Mouse (Mus musculus): ENCODE measurements around the gene G430095P16Rik. TPM values are rescaled to one million over a fixed set of nuclear protein-coding genes. Genes with fewer than 3 reads are reported as not detected.

Gene G430095P16Rik
- total and polyA plus RNA-seq, 2 experiments from 2014 or later: 1.1 TPM; not detected in 1

- ATAC-seq: peak; percentile 91
- Histone ChIP-seq H3K4me2 (ENCODE audit: low read depth, low read length) (no peak overlapping the region), H3K36me3 (ENCODE audit: insufficient read depth, low read length) (no peaks in the 10 kb centered on the region), H3K4me3 (ENCODE audit: low read length) (no peak overlapping the region), H3K9ac (replicated peaks; ENCODE audit: low read length) (no peak overlapping the region), H3K27me3 (ENCODE audit: insufficient read depth, low read length) (no peaks in the 10 kb centered on the region), H3K4me1 (ENCODE audit: insufficient read depth, low read length) (peaks cover 19% of the 10 kb centered on the region), H3K9me3 (ENCODE audit: low read length) (no peaks in the 10 kb centered on the region), H3K27ac (peak overlapping the region; percentile 77)
- peak; percentile 51 for TF ChIP-seq CTCF (IDR thresholded peaks at IDR 0.05; ENCODE audit: low read depth)
- DNase-seq (ENCODE audit: low spot score): peak; percentile 89
- 17% methylated on average over 9 of the region's 11 CpGs for WGBS
Measured at GRCm38 (mm10) chr8:84711933-84712758, 10.7 kb upstream of the G430095P16Rik start.

- WGBS: 11% methylated on average over 3 of the region's 3 CpGs
- Histone ChIP-seq H3K9me3 (ENCODE audit: low read length) (no peaks in the 10 kb centered on the region), H3K27me3 (ENCODE audit: insufficient read depth, low read length) (no peaks in the 10 kb centered on the region), H3K27ac (peak overlapping the region; percentile 77), H3K36me3 (ENCODE audit: insufficient read depth, low read length) (no peaks in the 10 kb centered on the region; the same call in 1 of the 2 replicates), H3K4me1 (ENCODE audit: insufficient read depth, low read length) (peaks cover 15% of the 10 kb centered on the region), H3K4me3 (ENCODE audit: low read length) (no peak overlapping the region), H3K9ac (replicated peaks; ENCODE audit: low read length) (no peak overlapping the region), H3K4me2 (ENCODE audit: low read depth, low read length) (no peak overlapping the region)
- no peak for DNase-seq (ENCODE audit: low spot score)
- peak; percentile 33 for ATAC-seq
- TF ChIP-seq CTCF (IDR thresholded peaks at IDR 0.05; ENCODE audit: low read depth): no peak
Measured at GRCm38 (mm10) chr8:84712759-84713120, 10.1 kb upstream of the G430095P16Rik start.

- H3K4me3 ChIP-seq (ENCODE audit: low read length): no peak overlapping the region
- no peak for DNase-seq (ENCODE audit: low spot score)
- no peaks in the 10 kb centered on the region for H3K27me3 ChIP-seq (ENCODE audit: insufficient read depth, low read length)
- no peaks in the 10 kb centered on the region; the same call in 1 of the 2 replicates for H3K36me3 ChIP-seq (ENCODE audit: insufficient read depth, low read length)
- no peaks in the 10 kb centered on the region for H3K9me3 ChIP-seq (ENCODE audit: low read length)
- TF ChIP-seq CTCF (IDR thresholded peaks at IDR 0.05; ENCODE audit: low read depth): no peak
- no peak for ATAC-seq
- peak overlapping the region; percentile 77 for H3K27ac ChIP-seq
- H3K9ac ChIP-seq (replicated peaks; ENCODE audit: low read length): no peak overlapping the region
- 41% methylated on average over 4 of the region's 4 CpGs for WGBS
- H3K4me1 ChIP-seq (ENCODE audit: insufficient read depth, low read length): peaks cover 14% of the 10 kb centered on the region
- H3K4me2 ChIP-seq (ENCODE audit: low read depth, low read length): no peak overlapping the region
Measured at GRCm38 (mm10) chr8:84713381-84713780, 9.4 kb upstream of the G430095P16Rik start.

GRCm38 (mm10) chr8:84714161-84714560 is 8.6 kb upstream of the G430095P16Rik start:
- Histone ChIP-seq H3K4me3 (ENCODE audit: low read length) (no peak overlapping the region), H3K9me3 (ENCODE audit: low read length) (no peaks in the 10 kb centered on the region), H3K36me3 (ENCODE audit: insufficient read depth, low read length) (no peaks in the 10 kb centered on the region; the same call in 1 of the 2 replicates), H3K27ac (peak overlapping the region; percentile 77), H3K9ac (replicated peaks; ENCODE audit: low read length) (no peak overlapping the region), H3K27me3 (ENCODE audit: insufficient read depth, low read length) (no peaks in the 10 kb centered on the region), H3K4me1 (ENCODE audit: insufficient read depth, low read length) (peaks cover 14% of the 10 kb centered on the region), H3K4me2 (ENCODE audit: low read depth, low read length) (no peak overlapping the region)
- TF ChIP-seq CTCF (IDR thresholded peaks at IDR 0.05; ENCODE audit: low read depth): no peak
- DNase-seq (ENCODE audit: low spot score) (no peak), ATAC-seq (no peak)
- WGBS: 43% methylated on average over 4 of the region's 4 CpGs

GRCm38 (mm10) chr8:84715893-84716468 is 6.8 kb upstream of the G430095P16Rik start:
- no peak for ATAC-seq
- WGBS: 17% methylated on average over 26 of the region's 27 CpGs
- Histone ChIP-seq H3K27me3 (ENCODE audit: insufficient read depth, low read length) (no peaks in the 10 kb centered on the region), H3K9me3 (ENCODE audit: low read length) (no peaks in the 10 kb centered on the region), H3K4me3 (ENCODE audit: low read length) (no peak overlapping the region), H3K36me3 (ENCODE audit: insufficient read depth, low read length) (no peaks in the 10 kb centered on the region; the same call in 1 of the 2 replicates), H3K9ac (replicated peaks; ENCODE audit: low read length) (no peak overlapping the region; the same call in 1 of the 2 replicates), H3K27ac (0 out of 2 replicates have a peak overlapping the region, but pooled peaks have one; percentile 5), H3K4me2 (ENCODE audit: low read depth, low read length) (peak overlapping the region; percentile 22; the same call in 1 of the 2 replicates), H3K4me1 (ENCODE audit: insufficient read depth, low read length) (peaks cover 8% of the 10 kb centered on the region; the same call in 1 of the 2 replicates)
- TF ChIP-seq CTCF (IDR thresholded peaks at IDR 0.05; ENCODE audit: low read depth): no peak
- no peak for DNase-seq (ENCODE audit: low spot score)

- no peak for TF ChIP-seq CTCF (IDR thresholded peaks at IDR 0.05; ENCODE audit: low read depth)
- H3K9me3 ChIP-seq (ENCODE audit: low read length): no peaks in the 10 kb centered on the region
- ATAC-seq: no peak
- H3K4me3 ChIP-seq (ENCODE audit: low read length): no peak overlapping the region
- 71% methylated on average over 11 of the region's 11 CpGs for WGBS
- peaks cover 8% of the 10 kb centered on the region; the same call in 1 of the 2 replicates for H3K4me1 ChIP-seq (ENCODE audit: insufficient read depth, low read length)
- peak overlapping the region; percentile 45 for H3K27ac ChIP-seq
- peaks cover 7% of the 10 kb centered on the region; the same call in 1 of the 2 replicates for H3K36me3 ChIP-seq (ENCODE audit: insufficient read depth, low read length)
- H3K9ac ChIP-seq (replicated peaks; ENCODE audit: low read length): no peak overlapping the region
- H3K4me2 ChIP-seq (ENCODE audit: low read depth, low read length): no peak overlapping the region
- DNase-seq (ENCODE audit: low spot score): no peak
- H3K27me3 ChIP-seq (ENCODE audit: insufficient read depth, low read length): no peaks in the 10 kb centered on the region
Measured at GRCm38 (mm10) chr8:84716790-84717189, 6.0 kb upstream of the G430095P16Rik start.

Measured in hindbrain, postnatal 0 days (tissue).